ENCODE assay signal across 29 mouse cellular contexts in the genomic region with DNA sequence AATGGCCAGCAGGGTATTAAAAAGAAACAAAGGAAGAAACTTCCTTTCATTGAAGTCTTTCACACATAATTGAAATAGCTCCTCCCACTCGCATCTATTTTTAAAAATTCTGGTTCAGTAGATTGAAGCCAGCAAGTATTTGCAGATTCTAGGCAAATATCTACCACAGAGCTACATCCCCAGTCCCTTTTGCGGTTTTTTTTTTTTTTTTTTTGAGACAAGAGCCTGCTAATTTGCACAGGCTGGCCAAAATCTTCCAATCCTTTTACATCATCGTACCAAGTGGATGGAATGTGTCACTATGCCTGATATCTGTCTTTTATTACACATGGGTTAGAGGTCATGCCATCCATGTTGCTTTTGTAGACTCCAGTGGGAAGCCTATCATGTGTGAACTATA.
"Had no signal": no experiment of that assay in that cellular context is flagged by ENCODE, and none has a peak within 500 bp of the region (broad histone marks: within the 10 kb centered on the region; RNA-seq: fewer than 3 reads in every experiment).

No protein-coding gene starts in this region.

- H3K9me3 ChIP-seq: embryonic facial prominence, embryonic 10.5 days; embryonic facial prominence, embryonic 12.5 days; embryonic facial prominence, embryonic 13.5 days; embryonic facial prominence, embryonic 15.5 days; forebrain, embryonic 10.5 days; forebrain, embryonic 12.5 days; forebrain, embryonic 13.5 days; forebrain, embryonic 15.5 days; heart, embryonic 10.5 days had no signal

- DNase-seq: cerebellum, adult 8-10 months; cerebellum, adult 9-10 months; cerebellum, adult 9-11 months; cerebellum, postnatal 10 days; cerebellum, postnatal 14 days; cerebellum, postnatal 25 days; cerebellum, postnatal 36 days; embryo, embryonic 11 days; forebrain, postnatal 0 days; gastrocnemius, adult 2 months; gastrocnemius, postnatal 10 days; gastrocnemius, postnatal 14 days; gastrocnemius, postnatal 25 days; gastrocnemius, postnatal 36 days; heart, adult 11 months; heart, adult 18-20 months; heart, adult 2 months had no signal

- H3K27ac ChIP-seq: embryonic facial prominence, embryonic 10.5 days; embryonic facial prominence, embryonic 12.5 days; embryonic facial prominence, embryonic 13.5 days; embryonic facial prominence, embryonic 15.5 days; forebrain, embryonic 10.5 days; forebrain, embryonic 12.5 days; forebrain, embryonic 13.5 days; forebrain, embryonic 15.5 days; gastrocnemius, adult 2 months; heart, adult 2 months; heart, embryonic 10.5 days had no signal

- H3K4me2 ChIP-seq: embryonic facial prominence, embryonic 12.5 days; embryonic facial prominence, embryonic 13.5 days; embryonic facial prominence, embryonic 15.5 days; forebrain, embryonic 12.5 days; forebrain, embryonic 13.5 days; forebrain, embryonic 15.5 days had no signal

- ATAC-seq: forebrain, embryonic 13.5 days; forebrain, embryonic 14.5 days; forebrain, embryonic 15.5 days; forebrain, embryonic 16.5 days; forebrain, postnatal 0 days had no signal

- H3K27me3 ChIP-seq: embryonic facial prominence, embryonic 12.5 days; embryonic facial prominence, embryonic 13.5 days; embryonic facial prominence, embryonic 15.5 days; forebrain, embryonic 12.5 days; forebrain, embryonic 13.5 days; forebrain, embryonic 15.5 days had no signal

- H3K4me3 ChIP-seq: embryonic facial prominence, embryonic 10.5 days; embryonic facial prominence, embryonic 12.5 days; embryonic facial prominence, embryonic 13.5 days; embryonic facial prominence, embryonic 15.5 days; erythroblast, embryonic 14.5 days; forebrain, embryonic 10.5 days; forebrain, embryonic 12.5 days; forebrain, embryonic 13.5 days; forebrain, embryonic 15.5 days; gastrocnemius, adult 2 months; heart, adult 2 months; heart, embryonic 10.5 days had no signal

- H3K9ac ChIP-seq: embryonic facial prominence, embryonic 12.5 days; embryonic facial prominence, embryonic 13.5 days; embryonic facial prominence, embryonic 15.5 days; forebrain, embryonic 12.5 days; forebrain, embryonic 13.5 days; forebrain, embryonic 15.5 days; forebrain, postnatal 0 days had no signal

- H3K4me1 ChIP-seq: embryonic facial prominence, embryonic 10.5 days; embryonic facial prominence, embryonic 12.5 days; embryonic facial prominence, embryonic 13.5 days; embryonic facial prominence, embryonic 15.5 days; forebrain, embryonic 13.5 days; heart, embryonic 10.5 days had no signal

- H3K36me3 ChIP-seq: embryonic facial prominence, embryonic 10.5 days; embryonic facial prominence, embryonic 12.5 days; embryonic facial prominence, embryonic 13.5 days; embryonic facial prominence, embryonic 15.5 days; forebrain, embryonic 10.5 days; forebrain, embryonic 12.5 days; forebrain, embryonic 15.5 days; heart, embryonic 10.5 days had no signal
